Mouse (Mus musculus) thymus, postnatal 0 days (tissue): ENCODE data around the gene Pcp2. TPM values are rescaled to one million over a fixed set of nuclear protein-coding genes. Genes with fewer than 3 reads are reported as not detected.
"Not testable (repeated sequence)": the region's sequence is repeated elsewhere in the genome, so short reads cannot be mapped to it uniquely, and the experiment has no call there.

ENCODE experiments used
- DNase-seq: peaks from one replicate; pipeline ENCODE4 v3.0.0-alpha.2; 2015; ENCODE audit warnings: low spot score
- polyA plus RNA-seq: library from polyadenylated mRNA; unstranded; fragments of >200 nt; fragmentation: Nextera tagmentation; extraction: Ambion mirVana; gene quantifications from 2 replicates; pipeline ENCODE4 v1.2.1, GENCODE M21; 2015

The Pcp2 gene
- polyA plus RNA-seq, 1 experiment from 2014 or later: 0.31 TPM

- DNase-seq: peak; percentile 98
Measured at GRCm38 (mm10) chr8:3621199-3621970, 4.0 kb downstream of the Pcp2 start, which contains the start of the genes Xab2 and Pet100. Xab2 (minus strand) TSS chr8:3621316. Pet100 (plus strand) TSS chr8:3621548.

DNA sequence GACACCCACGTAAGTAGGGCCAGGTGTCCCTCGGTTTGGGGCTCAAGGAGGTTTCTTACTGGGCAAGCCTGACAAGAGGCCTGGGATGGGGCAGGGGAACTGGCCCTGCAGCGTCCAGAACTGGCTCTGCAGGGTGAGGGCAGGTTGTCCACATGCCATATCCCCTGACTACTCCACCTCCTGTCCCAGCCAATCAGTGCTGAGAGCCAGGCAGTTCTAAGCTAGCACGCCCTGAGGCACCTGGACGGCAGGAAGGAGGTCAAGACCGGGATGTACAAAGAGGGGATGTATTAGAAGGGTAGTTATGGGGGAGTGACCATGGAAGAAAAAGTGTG, 15.6 kb downstream of the Pcp2 start:
- DNase-seq: no peak

- no peak for DNase-seq
Measured at GRCm38 (mm10) chr8:3609046-3609815, 16.1 kb downstream of the Pcp2 start.

- no peak for DNase-seq
Measured at GRCm38 (mm10) chr8:3607822-3608221, 17.5 kb downstream of the Pcp2 start.

- DNase-seq: no peak
Measured at GRCm38 (mm10) chr8:3606593-3606992, 18.8 kb downstream of the Pcp2 start.

DNA sequence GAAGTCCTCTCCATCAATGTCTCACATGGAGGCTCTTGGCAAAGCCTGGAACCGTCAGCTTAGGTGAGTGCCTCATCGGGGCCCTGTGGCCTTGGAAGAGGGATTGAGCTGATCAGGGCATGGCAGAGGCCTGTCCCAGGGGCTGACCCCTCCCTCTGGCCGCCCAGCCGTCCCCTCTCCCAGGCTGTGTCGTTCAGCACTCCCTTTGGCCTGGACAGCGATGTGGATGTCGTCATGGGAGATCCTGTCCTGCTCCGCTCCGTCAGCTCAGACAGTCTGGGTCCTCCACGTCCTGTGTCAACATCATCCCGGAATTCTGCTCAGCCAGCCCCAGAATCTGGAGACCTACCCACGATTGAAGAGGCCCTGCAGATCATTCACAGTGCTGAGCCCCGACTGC, 21.9 kb downstream of the Pcp2 start:
- DNase-seq: no peak

GRCm38 (mm10) chr8:3600401-3600800, 24.9 kb downstream of the Pcp2 start:
- DNase-seq: no peak

DNA sequence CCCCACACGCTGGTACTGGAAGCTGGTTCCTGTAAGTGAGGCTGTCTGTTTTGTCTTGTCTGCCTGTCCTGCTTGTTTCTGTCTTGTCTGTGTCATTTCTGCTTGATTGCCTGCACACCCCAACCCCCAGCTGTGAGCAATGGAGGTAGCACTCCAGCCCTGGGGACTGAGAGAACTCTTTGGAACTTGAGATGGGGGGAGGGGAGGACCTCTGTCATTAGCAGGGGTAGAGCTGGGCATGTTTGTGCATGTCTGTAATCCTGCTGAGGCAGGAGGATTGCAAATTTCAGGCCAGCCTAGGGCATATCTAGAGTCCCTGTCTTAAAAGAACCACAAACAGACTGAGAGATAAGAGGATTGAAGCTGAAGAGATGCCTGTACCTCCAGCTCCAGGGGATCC, 26.1 kb downstream of the Pcp2 start:
- no peak for DNase-seq

GRCm38 (mm10) chr8:3598054-3598453, 27.3 kb downstream of the Pcp2 start:
- DNase-seq: no peak

GRCm38 (mm10) chr8:3594466-3594865, 30.9 kb downstream of the Pcp2 start:
- DNase-seq: no peak

DNA sequence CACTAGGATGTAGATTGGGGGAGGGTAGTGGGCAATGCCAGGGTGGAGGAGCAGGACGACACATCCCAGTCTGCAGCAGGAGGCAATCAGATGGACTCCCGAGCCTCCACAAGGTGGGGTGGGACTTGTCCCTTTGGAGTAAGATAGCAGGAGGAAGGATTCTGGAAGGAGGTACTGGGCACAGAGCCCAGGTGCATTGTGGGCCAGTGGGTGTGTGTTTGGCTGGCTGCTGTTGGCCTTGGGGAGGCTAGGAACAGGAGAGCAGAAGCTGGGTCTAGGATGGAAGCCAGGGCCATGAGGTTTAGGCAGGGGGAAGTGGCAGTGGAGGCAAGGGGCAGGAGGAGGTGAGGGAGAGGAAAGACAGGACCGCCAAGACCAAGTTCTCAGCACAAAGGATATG, 31.9 kb downstream of the Pcp2 start:
- DNase-seq: no peak

DNA sequence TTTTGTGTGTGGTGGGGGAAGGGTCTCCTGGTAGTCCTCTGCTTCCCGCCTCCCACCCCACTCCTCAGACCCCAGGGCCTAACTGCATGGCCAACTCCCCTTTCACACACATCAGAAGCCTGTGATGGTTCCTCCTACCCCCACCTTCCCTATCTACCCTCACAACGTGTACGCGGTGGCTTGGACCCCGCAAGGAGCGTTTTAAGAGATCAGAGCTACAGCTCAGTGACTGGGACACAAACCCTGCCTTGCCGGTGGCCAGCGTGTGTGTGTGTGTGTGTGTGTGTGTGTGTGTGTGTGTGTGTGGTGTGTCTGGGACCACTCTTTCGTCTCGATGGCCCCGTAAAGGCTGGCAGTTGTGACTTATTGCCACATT, 37.1 kb downstream of the Pcp2 start:
- DNase-seq: no peak

- DNase-seq: peak; percentile 41
Measured at GRCm38 (mm10) chr8:3587391-3588257, 37.7 kb downstream of the Pcp2 start.

DNA sequence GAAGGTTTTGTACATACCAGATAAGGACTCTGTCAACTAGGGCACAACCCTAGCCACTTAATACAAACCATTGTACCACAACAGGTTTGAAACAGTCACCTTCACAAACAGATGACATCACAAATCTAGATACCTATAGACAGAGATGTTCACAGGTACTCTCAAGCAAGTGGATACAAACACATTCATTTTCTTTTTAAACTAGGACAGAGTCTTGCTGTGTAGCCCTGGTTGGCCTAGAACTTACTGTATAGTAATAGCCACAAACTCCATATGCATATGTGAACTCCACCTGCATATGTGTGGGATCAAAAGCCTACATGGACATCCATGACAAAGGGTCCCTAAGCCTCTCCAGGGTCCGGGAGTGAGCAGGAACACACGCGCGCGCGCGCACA, 38.4 kb downstream of the Pcp2 start, which contains the start of gene Camsap3:
Camsap3 (plus strand) TSS at position 301 of the 398 bp plus-strand sequence.
- DNase-seq: no peak

DNA sequence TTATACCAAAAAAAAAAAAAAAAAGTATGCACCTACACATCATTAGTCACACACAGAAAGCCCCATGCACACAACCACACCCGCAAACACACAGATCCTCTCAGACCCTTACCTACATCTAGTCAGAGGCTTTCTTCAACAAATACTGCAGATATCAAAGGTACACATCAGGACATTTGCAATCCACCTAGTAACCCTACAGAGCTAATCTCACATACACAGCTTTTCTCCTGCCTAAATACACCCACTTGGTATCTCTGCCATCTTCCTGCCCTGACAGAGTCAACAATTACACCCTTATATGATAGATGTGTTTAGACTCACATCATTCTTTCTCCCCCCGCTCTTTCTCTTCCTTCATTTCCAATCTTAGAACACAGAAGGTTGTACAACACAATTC, 38.9 kb downstream of the Pcp2 start:
- DNase-seq: no peak

- DNase-seq: not testable (repeated sequence)
Measured at GRCm38 (mm10) chr8:3581961-3582360, 43.4 kb downstream of the Pcp2 start.

- no peak for DNase-seq
Measured at GRCm38 (mm10) chr8:3579390-3580364, 45.7 kb downstream of the Pcp2 start.

DNA sequence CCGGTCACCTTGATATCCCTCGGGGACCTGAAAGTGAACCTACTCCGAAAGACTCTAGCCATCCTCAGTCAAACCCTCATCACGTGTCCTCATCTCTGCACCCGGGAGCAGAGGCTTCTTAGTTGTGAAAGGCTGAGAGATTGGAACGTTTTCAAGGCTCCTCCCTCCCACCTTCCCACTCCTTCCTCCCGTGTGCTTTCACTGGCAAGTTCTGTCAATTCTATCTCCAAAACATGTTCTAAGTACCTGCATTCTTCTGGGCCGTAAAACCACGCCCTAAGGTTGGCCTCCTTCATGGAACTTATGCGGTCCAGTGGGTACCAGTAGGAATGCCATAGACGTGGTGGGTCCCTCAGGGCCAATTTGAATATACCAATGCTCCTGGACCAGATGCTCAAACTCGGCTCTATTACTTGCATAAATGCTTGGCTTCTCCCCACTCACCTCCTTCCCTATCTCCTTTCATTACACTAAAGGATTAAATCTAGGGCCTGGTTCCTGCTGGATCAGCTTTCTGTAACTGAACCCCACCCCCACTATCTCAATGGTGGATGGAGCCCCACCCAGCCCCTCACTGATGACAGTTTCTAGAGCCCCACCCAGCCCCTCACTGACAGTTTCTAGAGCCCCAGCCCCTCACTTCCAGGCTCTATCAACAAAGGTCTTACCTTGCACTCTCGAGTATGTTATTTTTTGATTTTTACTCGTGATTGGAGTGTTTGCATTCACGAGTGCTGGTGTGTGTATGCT, 49.0 kb downstream of the Pcp2 start:
- DNase-seq: no peak

GRCm38 (mm10) chr8:3574546-3574945, 50.8 kb downstream of the Pcp2 start:
- no peak for DNase-seq
